Mouse (Mus musculus) liver, embryonic 14.5 days (tissue): Measurements from ENCODE around the gene Ticrr.

Source experiments
- CTCF ChIP-seq: IDR thresholded peaks from 2 replicates; pipeline ENCODE4 v1.5.1; 2016; ENCODE audit warnings: antibody characterized with exemption, low read depth, control low read depth
- EP300 ChIP-seq: IDR thresholded peaks from 2 replicates; pipeline ENCODE4 v1.6.1; 2016; ENCODE audit warnings: antibody characterized with exemption, low read depth

DNA sequence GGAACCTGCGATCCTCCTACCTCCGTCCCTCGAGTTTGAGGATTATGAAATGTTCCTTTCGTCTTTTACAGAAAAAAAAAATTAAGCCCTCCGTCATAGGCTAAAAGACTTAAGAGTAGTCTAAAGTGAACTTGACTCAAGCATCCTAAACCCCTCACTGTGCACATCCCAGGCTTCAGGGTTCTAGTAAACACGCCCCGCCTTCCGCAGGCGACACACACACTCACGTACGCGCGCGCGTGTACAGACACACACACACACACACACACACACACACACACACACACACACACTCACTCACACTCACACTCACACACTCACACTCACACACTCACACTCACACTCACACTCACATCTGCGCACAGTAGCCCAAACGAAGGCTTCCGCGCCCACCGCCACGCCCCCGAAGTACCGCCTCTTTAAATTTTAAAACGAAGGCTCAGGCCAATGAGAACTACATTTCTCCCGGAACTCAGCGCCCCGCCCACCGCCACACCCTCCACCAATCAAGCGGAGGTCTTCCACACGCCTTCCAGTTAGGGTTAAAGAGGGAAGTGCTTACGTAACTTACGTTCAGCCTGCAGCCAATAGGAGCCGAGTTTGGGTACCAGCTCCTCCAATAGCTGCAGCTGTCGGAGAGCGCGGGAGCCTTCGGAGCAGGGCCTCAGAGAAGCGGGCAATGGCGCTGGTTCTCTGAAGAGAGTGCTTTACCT lies at the start of gene Ticrr:
- TF ChIP-seq CTCF (no peak), EP300 (no peak)
